In genomic region chr2:19366426-19366825, GRCm38 (mm10) we compare ENCODE assay signal across 22 mouse cellular contexts. TPM values are rescaled to one million over a fixed set of nuclear protein-coding genes. Genes with fewer than 3 reads are reported as not detected.
DNase-seq lines count a peak whose midpoint lies in the region; ATAC-seq and TF ChIP-seq lines count a peak whose summit lies in the region.
"Had no signal": no experiment of that assay in that cellular context is flagged by ENCODE, and none has a peak within 500 bp of the region (broad histone marks: within the 10 kb centered on the region; RNA-seq: fewer than 3 reads in every experiment).

No protein-coding gene starts in this region.

- 0 out of 2 replicates have a peak, but pooled peaks have one; percentile 21 for ATAC-seq in forebrain, embryonic 14.5 days
- no peak for ATAC-seq in forebrain, embryonic 16.5 days
- ATAC-seq in midbrain, embryonic 13.5 days: no peak
- ATAC-seq in embryonic facial prominence, embryonic 15.5 days (ENCODE audit: insufficient number of reproducible peaks, low FRiP score, low TSS enrichment, low read depth): peak; percentile 39; the same call in 1 of the 2 replicates
- ATAC-seq: CD4-positive, CD25-positive, alpha-beta regulatory T cell, adult 4 months had no signal

- H3K9ac ChIP-seq in forebrain, embryonic 14.5 days (ENCODE audit: low read length): no peak overlapping the region
- no peak overlapping the region for H3K9ac ChIP-seq in forebrain, embryonic 16.5 days (replicated peaks; ENCODE audit: low read depth, low read length)
- no peak overlapping the region for H3K9ac ChIP-seq in midbrain, embryonic 13.5 days (replicated peaks)
- no peak overlapping the region for H3K9ac ChIP-seq in embryonic facial prominence, embryonic 15.5 days
- H3K9ac ChIP-seq: embryonic facial prominence, embryonic 12.5 days; heart, embryonic 13.5 days; neural tube, embryonic 13.5 days had no signal

- no peak overlapping the region for H3K4me3 ChIP-seq in forebrain, embryonic 14.5 days (ENCODE audit: low read depth, low read length)
- no peak overlapping the region for H3K4me3 ChIP-seq in forebrain, embryonic 16.5 days (replicated peaks; ENCODE audit: low read length)
- H3K4me3 ChIP-seq in midbrain, embryonic 10.5 days: no peak overlapping the region
- H3K4me3 ChIP-seq in midbrain, embryonic 13.5 days (replicated peaks): no peak overlapping the region
- H3K4me3 ChIP-seq in embryonic facial prominence, embryonic 15.5 days (replicated peaks): no peak overlapping the region
- H3K4me3 ChIP-seq in left cerebral cortex, adult 2 months: no peak overlapping the region
- H3K4me3 ChIP-seq: embryonic facial prominence, embryonic 12.5 days; heart, embryonic 13.5 days; neural tube, embryonic 13.5 days had no signal

- no peaks in the 10 kb centered on the region for H3K36me3 ChIP-seq in forebrain, embryonic 14.5 days (ENCODE audit: control insufficient read depth, insufficient read depth, low read length)
- H3K36me3 ChIP-seq in forebrain, embryonic 16.5 days (ENCODE audit: control insufficient read depth, insufficient read depth): no peaks in the 10 kb centered on the region
- H3K36me3 ChIP-seq in midbrain, embryonic 10.5 days: no peaks in the 10 kb centered on the region
- no peaks in the 10 kb centered on the region for H3K36me3 ChIP-seq in midbrain, embryonic 13.5 days
- no peaks in the 10 kb centered on the region for H3K36me3 ChIP-seq in embryonic facial prominence, embryonic 15.5 days
- H3K36me3 ChIP-seq: embryonic facial prominence, embryonic 12.5 days; heart, embryonic 13.5 days; neural tube, embryonic 13.5 days had no signal

- no peak overlapping the region for H3K27ac ChIP-seq in forebrain, embryonic 14.5 days (ENCODE audit: low read depth, low read length)
- H3K27ac ChIP-seq in forebrain, embryonic 16.5 days (ENCODE audit: low read length): no peak overlapping the region
- H3K27ac ChIP-seq in midbrain, embryonic 10.5 days (replicated peaks): no peak overlapping the region
- H3K27ac ChIP-seq in midbrain, embryonic 13.5 days: no peak overlapping the region
- no peak overlapping the region for H3K27ac ChIP-seq in embryonic facial prominence, embryonic 15.5 days (replicated peaks)
- no peak overlapping the region for H3K27ac ChIP-seq in left cerebral cortex, adult 2 months
- H3K27ac ChIP-seq: embryonic facial prominence, embryonic 12.5 days; heart, embryonic 13.5 days; macrophage; neural tube, embryonic 13.5 days; stomach, postnatal 0 days had no signal

- no peaks in the 10 kb centered on the region for H3K9me3 ChIP-seq in forebrain, embryonic 14.5 days (replicated peaks; ENCODE audit: control insufficient read depth, low read length)
- no peaks in the 10 kb centered on the region for H3K9me3 ChIP-seq in forebrain, embryonic 16.5 days (ENCODE audit: control insufficient read depth, low read length)
- no peaks in the 10 kb centered on the region for H3K9me3 ChIP-seq in midbrain, embryonic 10.5 days (replicated peaks)
- H3K9me3 ChIP-seq in midbrain, embryonic 13.5 days: no peaks in the 10 kb centered on the region
- no peaks in the 10 kb centered on the region for H3K9me3 ChIP-seq in embryonic facial prominence, embryonic 15.5 days (replicated peaks)
- H3K9me3 ChIP-seq: embryonic facial prominence, embryonic 12.5 days; heart, embryonic 13.5 days; neural tube, embryonic 13.5 days had no signal

- DNase-seq in forebrain, embryonic 14.5 days (ENCODE audit: low spot score): peak; percentile 32
- DNase-seq in midbrain, embryonic 10.5 days (ENCODE audit: low spot score): peak; percentile 43
- peak; percentile 51 for DNase-seq in R1 (ENCODE audit: low read depth, low spot score)
- no peak for DNase-seq in left cerebral cortex, adult 2 months (ENCODE audit: extremely low spot score in 1 of 2, low spot score in 2 of 2)
- no peak for DNase-seq in Muller cell, postnatal 12 days (ENCODE audit: inconsistent ontology term)
- DNase-seq: adrenal gland, postnatal 25 days; cerebellum, adult 11-12 months; cerebellum, postnatal 14 days; gastrocnemius, postnatal 14 days; heart, adult 18-20 months; kidney, adult 18-20 months; kidney, postnatal 25 days had no signal

- intact Hi-C loops in left cerebral cortex, adult 2 months (cut with DNase I): no loop called here

- H3K4me1 ChIP-seq in forebrain, embryonic 14.5 days (ENCODE audit: control insufficient read depth, insufficient read depth, low read length): no peaks in the 10 kb centered on the region
- H3K4me1 ChIP-seq in forebrain, embryonic 16.5 days (replicated peaks; ENCODE audit: control insufficient read depth, insufficient read depth, low read length): no peaks in the 10 kb centered on the region
- peaks cover 22% of the 10 kb centered on the region for H3K4me1 ChIP-seq in midbrain, embryonic 10.5 days
- H3K4me1 ChIP-seq in midbrain, embryonic 13.5 days (replicated peaks): 0 out of 2 replicates have a peak, but pooled peaks cover 3% of the 10 kb centered on the region
- no peaks in the 10 kb centered on the region for H3K4me1 ChIP-seq in embryonic facial prominence, embryonic 15.5 days
- H3K4me1 ChIP-seq: embryonic facial prominence, embryonic 12.5 days; heart, embryonic 13.5 days; neural tube, embryonic 13.5 days had no signal

- 25% methylated on average over 3 of the region's 3 CpGs for WGBS in forebrain, embryonic 14.5 days
- WGBS in forebrain, embryonic 16.5 days: 15% methylated on average over 3 of the region's 3 CpGs
- 25% methylated on average over 3 of the region's 3 CpGs for WGBS in midbrain, embryonic 10.5 days
- WGBS in midbrain, embryonic 13.5 days: 12% methylated on average over 3 of the region's 3 CpGs
- 25% methylated on average over 3 of the region's 3 CpGs for whole genome bisulfite sequencing in embryonic facial prominence, embryonic 15.5 days

- no peak overlapping the region for H3K4me2 ChIP-seq in forebrain, embryonic 14.5 days (ENCODE audit: low read length)
- no peak overlapping the region for H3K4me2 ChIP-seq in forebrain, embryonic 16.5 days (ENCODE audit: low read length)
- no peak overlapping the region for H3K4me2 ChIP-seq in midbrain, embryonic 13.5 days (replicated peaks)
- H3K4me2 ChIP-seq in embryonic facial prominence, embryonic 15.5 days (replicated peaks): no peak overlapping the region
- H3K4me2 ChIP-seq: embryonic facial prominence, embryonic 12.5 days; heart, embryonic 13.5 days; liver, embryonic 11.5 days; neural tube, embryonic 13.5 days had no signal

- TF ChIP-seq CTCF in left cerebral cortex, adult 2 months (IDR thresholded peaks at IDR 0.05): no peak

- no peaks in the 10 kb centered on the region for H3K27me3 ChIP-seq in forebrain, embryonic 14.5 days (replicated peaks; ENCODE audit: control insufficient read depth, insufficient read depth, low read length)
- no peaks in the 10 kb centered on the region for H3K27me3 ChIP-seq in forebrain, embryonic 16.5 days (replicated peaks; ENCODE audit: control insufficient read depth, insufficient read depth, low read length)
- no peaks in the 10 kb centered on the region for H3K27me3 ChIP-seq in midbrain, embryonic 10.5 days (ENCODE audit: low read depth, poor library complexity, severe bottlenecking)
- 0 out of 2 replicates have a peak, but pooled peaks cover 5% of the 10 kb centered on the region for H3K27me3 ChIP-seq in midbrain, embryonic 13.5 days
- H3K27me3 ChIP-seq in embryonic facial prominence, embryonic 15.5 days: no peaks in the 10 kb centered on the region
- H3K27me3 ChIP-seq: embryonic facial prominence, embryonic 12.5 days; heart, embryonic 13.5 days; neural tube, embryonic 13.5 days had no signal

RNA-seq across cellular contexts. Expression of gene Msrb2, which starts 4.8 kb away (rescaled TPM):
- polyA plus RNA-seq in forebrain, embryonic 14.5 days (2014; fragmentation: Nextera tagmentation; extraction: Ambion mirVana): 9.7 and 9.9 TPM in 2 replicates
- polyA plus RNA-seq in forebrain, embryonic 16.5 days (2015; fragmentation: Nextera tagmentation; extraction: Ambion mirVana): 7.8 and 7.9 TPM in 2 replicates
- 14.5 and 16.8 TPM in 2 replicates for polyA plus RNA-seq in midbrain, embryonic 10.5 days (2016; fragmentation: Nextera tagmentation; extraction: Ambion mirVana)
- 7.7 and 8.1 TPM in 2 replicates for polyA plus RNA-seq in midbrain, embryonic 13.5 days (2015; fragmentation: Nextera tagmentation; extraction: Ambion mirVana)
- 27.7 and 29.0 TPM in 2 replicates for polyA plus RNA-seq in embryonic facial prominence, embryonic 15.5 days (2015; fragmentation: Nextera tagmentation; extraction: Ambion mirVana)
- 10 to 100 TPM; 20.6 to 22.8 TPM for total RNA-seq in left cerebral cortex, adult 2 months (2021)

Comparison
In these comparisons a context has a peak if more than half of its experiments do, and no peak if none do; other contexts are left out.
1. ATAC-seq: peak in forebrain, embryonic 14.5 days (single experiment) and embryonic facial prominence, embryonic 15.5 days (single experiment); none in forebrain, embryonic 16.5 days (single experiment) and midbrain, embryonic 13.5 days (single experiment).
2. DNase-seq: peak in forebrain, embryonic 14.5 days (single experiment), midbrain, embryonic 10.5 days (single experiment) and R1 (single experiment); none in left cerebral cortex, adult 2 months (0 of 2) and Muller cell, postnatal 12 days (single experiment).